Mouse (Mus musculus): ENCODE measurements around the gene Slc22a1.

Gene Slc22a1

DNA sequence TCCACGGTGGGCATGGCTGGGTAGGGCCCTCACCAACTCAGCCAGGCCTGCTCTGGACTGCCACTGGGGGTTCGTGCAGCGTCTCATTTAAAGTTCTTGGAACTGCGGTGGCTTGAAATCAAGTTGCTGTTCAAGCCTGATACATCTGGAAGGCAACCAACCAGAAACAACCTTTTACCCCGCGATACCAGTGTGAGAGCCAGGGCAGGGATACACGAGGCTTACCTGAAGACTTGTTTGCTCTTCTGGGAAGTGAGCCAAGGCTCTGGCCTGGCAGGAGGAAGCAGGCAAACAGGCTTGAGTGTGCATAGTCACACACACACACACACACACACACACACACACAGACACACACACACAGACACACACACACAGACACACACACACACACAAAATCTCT, at the start of gene Slc22a1:
TSS of gene Slc22a1 (minus strand) at position 184 of the 400 bp plus-strand sequence.
- DNase-seq = peak; percentile 71 to 86

DNA sequence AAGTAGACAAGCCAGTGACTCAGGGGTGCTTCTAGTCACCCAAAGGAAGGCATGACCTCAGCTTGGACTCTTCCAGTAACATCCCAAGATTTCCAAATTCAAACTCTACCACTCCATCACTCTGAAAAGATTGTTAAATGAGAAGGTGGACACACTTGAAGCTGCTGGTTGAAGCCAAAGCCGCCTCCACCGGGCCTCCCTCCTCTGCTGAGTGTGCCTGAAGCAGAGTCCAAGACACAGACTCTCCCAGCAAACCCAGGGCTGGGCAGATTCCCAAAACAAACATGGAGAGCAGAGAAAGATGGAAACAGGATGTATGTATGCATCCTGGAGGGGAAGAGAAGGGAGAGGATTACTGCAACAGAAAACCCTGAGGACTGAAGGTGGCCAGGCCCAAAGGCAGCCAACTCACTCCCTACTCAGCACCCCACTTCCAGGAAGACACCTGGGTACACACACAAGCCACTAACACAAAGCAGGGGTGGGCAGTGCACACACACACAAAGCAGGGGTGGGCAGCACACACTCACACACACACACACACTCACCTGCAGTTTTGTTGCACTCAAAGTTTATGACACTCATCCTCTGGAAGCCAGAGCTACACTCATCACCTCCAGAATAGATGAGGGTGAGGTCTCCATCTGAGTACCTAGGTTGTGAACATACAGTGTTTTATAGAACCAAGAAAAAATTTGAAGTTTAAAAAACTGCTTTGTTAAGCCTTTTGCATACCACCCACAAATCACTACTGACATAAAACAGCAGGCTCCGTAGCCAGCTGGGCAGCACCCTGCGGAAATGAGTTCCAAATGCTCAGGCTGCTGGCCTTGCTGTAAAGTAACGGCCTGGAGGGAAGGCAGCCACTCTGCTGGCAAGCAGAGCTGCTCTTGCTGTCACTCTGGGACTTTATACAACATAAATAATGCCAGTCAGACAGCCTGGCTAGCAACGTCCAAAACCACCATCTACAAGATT, 49.4 kb upstream of the Slc22a1 start:
- peak; percentile 35 to 46 for DNase-seq

DNA sequence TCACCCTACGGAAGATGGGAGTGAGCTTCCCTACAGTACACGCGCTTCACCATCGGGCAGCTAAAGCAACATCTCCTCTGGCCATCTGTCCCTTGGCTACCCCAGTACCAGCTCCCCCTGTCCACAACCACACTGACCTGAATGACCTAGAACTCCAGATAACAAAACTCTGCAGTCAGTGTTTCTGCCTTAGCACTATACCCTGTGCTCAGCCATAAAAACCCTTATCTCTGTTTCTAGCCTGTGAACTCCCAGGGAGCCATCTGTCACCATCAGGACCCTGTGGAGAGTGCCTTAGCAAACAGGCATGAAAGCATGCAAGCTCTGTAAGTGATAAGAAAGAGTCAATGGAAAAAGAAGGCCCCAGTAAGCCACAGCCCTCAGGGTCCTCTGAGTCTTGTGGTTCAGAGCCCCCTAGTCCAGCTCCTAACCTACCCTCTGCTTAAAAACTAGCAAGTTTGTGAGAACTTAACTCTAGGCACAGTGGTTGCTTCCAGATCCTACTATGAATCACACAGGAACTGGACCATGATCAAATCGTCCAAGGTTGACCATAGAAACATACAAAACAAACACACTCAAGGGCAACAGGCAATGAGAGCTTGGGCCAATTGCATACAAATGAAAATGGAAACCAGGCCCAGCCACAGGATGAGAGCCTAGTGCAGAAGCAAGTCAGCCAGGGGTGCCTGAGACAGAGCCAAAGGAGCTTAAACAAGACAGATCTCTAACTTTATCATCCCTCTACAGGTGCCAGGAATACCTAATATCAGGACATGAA, 48.5 kb upstream of the Slc22a1 start:
- peak; percentile 46 to 68 for DNase-seq

DNA sequence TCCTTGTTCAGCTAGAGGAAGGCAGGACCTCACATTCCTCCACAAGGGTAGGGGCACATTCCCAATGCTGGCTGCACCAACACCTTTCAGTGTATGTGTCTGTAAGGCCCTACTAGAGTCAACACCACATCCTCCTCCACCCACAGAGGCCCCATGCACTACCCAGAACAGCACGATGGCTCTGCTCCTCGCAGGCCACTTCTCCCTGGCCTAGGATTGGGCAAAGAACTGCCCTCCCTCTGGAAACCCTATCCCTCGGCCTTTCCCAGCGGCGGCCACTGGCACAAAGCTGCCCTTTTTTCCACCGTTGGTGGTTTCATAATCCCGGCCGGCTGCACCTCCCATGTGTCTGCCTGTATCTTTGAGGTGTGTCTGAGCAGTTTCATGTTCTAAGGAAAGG, 47.0 kb upstream of the Slc22a1 start:
- DNase-seq = peak; percentile 61 to 78

DNA sequence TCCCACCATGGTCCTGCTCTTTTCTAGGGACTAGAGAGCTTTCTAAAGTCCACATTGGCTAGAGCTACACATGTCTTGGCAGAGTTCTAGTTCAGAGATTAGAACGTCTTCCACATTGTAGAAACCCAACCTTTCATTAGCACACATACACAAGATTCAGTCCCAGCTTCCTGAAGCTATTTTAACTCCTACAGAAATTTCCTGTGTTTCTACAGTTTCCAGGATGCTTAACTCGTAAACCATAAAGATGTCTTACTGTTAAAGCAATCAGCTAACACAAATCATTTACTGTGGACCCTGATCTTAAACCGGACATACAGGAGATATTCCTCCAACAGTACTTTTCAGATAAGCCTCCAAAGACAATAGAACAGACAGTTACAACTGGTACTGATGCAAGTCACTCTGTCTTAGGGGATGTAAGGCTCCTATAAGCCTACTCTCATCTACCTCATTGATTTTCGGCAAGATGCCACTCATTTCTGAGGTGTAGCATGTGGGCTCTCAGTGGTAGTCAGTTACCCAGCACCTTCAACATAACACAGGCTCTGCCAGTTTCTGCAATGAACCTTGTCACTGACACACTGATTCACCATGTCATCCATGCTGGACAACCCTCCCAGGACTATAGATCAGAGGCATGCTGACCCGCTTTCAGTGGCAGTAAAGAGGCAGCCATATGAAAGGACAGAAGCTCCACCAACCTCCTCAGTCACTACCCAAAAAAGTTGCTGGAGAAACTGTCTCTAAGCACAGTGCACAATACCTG, 45.7 kb upstream of the Slc22a1 start:
- no peak for DNase-seq

DNA sequence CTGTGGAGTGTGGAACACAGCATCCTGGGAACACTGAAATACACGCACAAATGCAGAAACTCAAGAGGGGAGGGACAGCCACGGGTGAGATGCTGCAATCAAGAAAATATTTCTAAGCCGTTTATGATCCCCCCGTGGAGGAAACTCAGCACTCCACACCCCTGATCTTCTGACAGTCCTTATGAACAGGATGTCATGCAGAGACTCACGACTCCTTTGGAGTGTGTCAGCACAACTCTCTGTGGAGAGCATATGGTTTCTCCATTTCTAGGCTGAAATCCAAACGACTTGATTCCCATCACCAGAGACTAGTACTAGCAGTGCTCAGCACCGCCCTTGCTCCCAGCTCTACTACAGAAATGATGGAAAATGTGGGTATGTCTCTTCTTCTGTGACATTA, 42.6 kb upstream of the Slc22a1 start:
- no peak for DNase-seq

DNA sequence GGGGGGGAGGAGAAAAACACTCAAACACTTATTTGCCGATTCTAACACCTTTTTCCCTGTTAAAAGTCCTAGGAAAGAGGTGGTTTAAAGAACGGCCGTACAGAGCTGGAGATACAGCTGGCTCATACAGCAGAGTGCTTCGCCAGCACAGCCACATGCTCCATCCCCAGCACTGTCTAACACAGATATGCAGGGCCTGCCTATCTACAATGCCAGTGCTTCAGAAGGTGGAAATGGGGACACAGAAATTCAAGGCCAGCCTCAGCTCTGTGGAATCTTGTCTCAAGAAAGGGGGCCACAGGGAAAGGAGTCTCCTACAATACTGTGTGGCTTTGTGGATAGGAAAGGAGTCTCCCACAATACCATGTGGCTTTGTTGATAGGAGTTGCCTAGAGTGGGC, 41.8 kb upstream of the Slc22a1 start:
- no peak for DNase-seq

DNA sequence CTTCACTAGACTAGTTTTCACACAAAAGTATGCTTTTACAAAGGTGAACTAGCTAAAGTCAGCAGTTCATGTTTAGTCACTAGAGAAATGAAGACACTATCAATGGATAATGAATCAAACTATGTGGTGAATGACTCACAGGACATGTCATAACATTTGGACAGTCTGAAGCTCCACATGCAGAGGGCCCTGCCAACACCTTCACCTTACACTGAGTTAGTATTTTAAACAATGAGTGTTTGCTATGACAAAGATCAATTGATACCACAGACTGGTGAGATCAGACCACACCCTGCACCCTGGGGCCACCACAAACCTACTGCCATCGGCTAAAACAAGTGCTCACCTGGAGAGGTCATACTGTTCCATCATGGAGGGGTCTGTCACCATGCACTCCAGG, 39.4 kb upstream of the Slc22a1 start:
- no peak for DNase-seq

DNA sequence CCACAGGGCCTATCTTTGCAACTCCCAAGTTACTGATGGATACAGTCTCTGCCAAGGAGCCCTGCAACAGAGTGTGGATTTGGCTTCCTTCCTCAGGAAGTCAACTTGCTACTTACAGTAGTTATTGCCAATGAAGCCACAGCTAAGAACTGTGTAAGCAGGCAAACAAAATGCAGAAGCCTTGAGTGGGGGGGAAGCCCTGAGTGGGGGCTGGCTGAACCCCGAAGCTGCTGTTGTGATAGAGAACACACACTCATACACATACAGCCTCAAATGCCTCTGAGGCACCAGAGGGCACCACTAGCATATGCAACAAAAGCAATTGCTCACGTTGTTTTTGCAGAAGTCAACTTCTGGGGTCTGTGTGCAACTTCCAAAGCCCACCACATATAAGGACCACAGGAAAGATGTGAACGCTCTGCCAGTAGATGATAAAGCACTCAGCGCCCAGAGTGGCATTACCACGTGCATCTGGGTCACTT, 38.5 kb upstream of the Slc22a1 start:
- DNase-seq = no peak

DNA sequence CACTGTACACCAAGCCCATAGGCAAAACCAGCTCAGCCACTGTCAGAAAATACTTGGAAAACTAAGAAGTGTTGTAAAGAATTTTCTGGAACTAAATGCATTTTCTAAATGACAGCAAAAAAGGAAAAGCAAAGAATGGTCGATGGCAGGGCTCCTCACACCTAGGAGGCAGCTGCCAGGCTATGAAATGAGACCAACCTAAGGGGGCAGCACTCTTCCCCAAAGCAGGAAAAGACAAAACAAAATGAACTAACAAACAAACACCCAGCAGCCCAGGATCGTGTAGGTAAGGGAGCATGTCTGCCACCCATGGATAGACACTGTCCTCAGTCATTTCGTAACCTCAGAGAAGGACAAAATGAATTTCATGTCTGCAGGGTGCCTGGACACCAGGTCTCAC, 37.4 kb upstream of the Slc22a1 start:
- DNase-seq = no peak

DNA sequence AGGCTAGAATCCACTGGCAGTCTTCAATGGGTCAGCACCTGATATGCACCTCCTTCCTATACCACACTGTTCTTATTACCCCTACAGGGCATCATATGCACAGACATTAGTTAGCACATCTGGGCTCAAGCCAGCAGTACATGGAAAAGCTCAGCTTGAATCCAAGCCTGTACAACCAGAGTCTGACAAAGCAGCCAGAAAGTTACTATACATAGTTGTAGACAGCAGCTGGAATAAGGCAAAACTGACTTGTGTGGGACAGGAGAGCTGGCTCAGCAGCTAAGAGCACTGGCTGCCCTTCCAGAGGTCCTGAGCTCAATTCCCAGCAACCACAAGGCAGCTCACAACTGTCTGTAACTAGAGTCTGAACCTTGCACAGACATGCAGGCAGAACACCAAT, 36.6 kb upstream of the Slc22a1 start:
- no peak for DNase-seq

DNA sequence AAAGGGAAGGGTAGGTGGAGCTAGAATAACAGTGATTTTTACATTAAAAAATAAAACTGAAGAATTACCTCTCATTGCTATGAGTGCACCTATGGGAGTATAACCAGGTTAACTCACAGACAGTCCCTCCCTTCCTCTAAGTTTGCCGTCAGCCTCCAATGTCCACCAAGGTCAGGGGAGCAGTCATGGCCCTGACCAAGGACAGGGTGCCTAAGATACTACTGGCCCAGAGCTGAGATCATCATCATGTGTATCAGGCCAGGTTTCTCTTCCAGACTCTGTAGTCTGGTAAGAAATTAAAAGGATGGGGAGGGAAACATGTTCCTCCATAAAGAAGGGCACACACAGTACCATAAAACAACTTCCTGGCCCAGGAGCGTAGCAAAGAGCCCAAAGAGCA, 35.3 kb upstream of the Slc22a1 start:
- DNase-seq = no peak

DNA sequence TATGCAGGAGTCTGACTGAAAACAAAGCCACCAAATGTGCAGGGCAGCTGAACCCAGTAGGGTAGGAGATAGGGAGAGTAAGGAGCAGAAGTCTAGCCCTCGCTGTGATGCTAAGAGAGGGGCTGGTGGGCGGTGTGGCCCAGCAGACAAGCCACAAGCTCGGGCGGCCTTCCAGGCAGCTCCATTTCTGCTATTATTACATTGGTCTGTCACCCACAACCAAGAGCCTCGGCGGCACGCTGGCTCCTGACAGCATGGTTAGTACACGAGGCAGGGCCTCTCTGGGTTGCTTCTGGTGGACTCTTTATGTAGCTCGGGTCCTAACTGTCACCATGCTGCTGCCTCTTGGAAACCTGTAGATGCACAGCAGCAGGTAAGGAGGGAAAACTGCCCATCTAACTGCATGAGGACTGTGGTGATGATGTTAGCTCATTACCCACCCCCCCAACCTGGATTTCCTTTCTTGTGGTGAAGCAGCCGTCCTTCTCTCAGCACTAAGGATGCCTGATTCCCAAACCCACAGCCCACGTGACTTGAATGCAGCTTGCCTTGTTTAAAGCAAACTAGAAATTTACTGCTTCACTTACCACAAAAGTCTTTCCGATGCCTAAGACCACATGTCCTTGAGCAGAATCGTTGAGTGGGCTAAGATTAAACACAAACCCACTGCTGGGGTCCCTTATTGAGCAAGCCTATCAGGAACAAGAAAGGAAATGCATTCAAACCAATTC, 34.6 kb upstream of the Slc22a1 start:
- DNase-seq = no peak

DNA sequence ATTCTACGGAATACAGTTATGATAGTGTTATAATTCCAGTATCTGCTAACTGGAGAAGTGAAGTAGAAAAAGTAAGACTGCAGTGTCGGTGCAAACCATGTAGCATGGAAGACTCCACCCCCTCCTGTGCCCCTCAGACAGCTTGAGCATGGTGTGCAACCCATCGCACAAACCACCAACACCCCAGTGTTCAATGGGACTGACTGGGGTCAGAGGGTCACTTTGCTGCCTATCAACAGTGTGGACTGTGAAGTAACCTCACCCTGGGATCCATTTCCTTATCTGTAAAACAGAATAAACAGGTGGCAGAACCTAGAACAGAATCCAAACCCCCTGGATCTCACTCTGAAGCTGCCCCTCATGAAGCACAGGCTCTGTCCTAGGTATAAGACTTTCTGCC, 32.8 kb upstream of the Slc22a1 start:
- no peak for DNase-seq

DNA sequence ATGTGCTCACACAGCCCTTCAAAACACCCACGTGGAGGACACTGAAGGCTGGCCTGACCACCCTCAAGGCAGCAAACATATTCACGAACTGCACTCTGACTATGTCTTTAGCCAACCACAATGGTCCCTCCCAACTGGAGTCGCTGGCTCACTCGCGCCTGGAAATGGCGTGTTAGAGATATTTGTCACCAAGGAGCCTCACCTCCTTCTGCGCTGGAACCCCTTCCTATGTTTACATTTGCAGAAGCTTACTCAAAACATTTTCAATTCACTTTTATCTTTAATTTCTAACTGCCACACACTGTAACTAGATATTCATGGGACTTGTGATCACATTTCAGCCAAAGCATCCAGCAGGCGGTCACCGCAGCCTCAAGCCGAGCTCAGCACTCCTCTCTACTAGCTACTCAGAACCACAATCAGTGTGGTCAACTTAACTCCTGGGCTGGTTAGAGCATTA, 31.0 kb upstream of the Slc22a1 start:
- DNase-seq = no peak

DNA sequence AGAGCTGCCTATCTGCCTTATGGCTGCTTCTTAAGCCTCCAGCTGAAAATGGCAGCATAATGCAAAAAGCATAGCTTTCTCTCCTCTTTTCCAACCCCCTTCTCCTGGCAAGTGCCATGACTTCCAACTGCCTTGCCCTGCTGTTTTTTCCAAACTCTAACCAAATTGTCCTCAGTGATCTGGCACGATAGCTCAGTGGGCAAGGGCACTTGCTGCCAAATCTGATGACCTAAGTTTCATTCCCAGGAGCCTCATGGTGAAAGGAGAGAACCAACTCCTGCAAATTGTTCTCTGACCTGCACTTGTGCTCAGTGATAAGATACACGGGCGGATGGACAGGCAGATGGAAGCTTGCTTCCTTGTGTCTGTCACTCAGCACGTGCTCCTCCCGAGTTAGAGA, 27.3 kb upstream of the Slc22a1 start:
- DNase-seq = no peak

DNA sequence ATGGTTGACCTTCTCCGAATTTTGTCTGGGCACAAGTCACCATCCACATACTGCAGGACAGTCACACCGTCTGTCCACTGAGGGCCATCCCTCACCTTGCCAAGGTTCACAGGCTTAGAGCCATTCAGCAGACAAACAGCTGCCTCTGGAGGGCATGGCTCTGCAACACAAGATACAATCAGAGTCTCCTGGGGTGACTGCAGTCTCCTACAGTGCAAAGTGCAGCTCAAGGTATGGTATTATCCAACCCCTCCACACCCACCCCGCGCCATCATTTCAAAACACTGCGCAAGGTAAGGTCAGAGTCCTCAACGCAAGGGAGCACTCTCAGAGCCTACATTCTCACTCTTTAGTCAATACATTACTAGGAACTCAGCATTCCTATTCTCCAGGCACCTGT, 24.7 kb upstream of the Slc22a1 start:
- DNase-seq = no peak

DNA sequence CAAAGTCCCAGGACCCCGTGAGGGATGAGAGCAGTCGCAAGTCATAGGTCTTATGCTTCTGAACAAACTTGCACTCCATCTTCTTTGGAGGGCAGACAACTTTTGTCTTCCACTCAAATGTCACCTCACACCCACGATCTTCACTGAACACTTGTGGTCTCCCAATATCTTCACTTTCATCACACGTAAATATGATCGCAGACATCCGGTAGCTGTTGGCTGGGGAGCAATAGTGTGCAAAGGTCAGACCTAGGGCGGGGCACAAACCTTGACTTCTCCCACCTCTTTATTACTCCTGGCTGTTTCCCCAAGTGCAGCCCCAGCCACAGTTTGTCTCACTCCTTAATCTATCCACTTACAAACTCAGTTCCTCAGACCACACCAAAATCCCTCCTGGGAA, 16.3 kb upstream of the Slc22a1 start:
- DNase-seq = no peak

DNA sequence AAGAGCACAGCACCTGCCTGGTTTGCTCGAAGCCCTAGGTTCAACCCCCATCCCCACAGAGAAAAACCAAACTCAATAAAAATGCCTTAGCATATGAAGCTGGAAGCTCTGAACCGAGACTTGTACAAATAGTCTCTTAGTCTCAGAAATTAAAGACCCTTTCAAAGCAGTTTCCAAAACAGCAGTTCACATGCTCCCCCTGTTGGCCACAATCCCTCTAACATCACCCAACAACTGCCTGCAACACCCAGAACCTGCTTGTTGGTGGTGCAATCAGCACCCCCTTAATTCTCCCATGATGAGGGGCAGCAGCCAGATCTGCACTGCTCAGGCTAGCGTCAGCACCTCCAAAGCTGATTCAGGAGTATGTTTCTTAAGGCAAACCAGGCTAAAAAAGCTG, 13.9 kb upstream of the Slc22a1 start:
- no peak for DNase-seq

DNA sequence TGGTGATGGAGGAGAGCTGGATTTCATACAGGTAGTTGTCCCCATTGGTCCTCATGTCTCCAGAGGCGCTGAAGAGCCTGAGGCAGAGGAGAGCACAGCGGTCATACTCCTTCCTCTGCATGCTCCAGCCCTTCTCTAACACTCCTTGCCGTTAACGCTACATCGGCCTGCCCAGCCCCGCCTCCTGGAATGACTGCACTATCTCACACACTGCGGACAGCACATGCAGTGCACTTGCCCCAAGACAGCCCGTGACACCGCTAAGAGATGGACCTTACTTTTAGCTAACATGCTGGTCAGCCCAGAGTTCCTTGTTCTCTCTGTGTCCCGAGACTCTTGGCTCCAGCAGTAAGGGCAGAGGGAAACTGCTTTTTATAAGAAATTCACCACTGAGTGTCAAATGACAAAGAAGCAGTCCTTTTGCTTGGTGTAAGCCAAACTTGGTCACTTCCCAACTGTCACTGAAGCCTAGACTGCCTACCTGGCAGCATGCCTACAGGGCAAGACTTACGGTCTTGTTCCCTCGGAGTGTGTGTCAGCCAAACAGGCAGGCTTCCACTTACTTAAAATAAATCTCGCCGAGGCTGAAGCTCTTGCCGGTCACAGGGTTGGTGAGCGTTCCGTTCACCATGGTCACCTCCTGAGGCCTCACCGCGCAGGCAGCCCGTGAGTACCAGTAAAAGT, 12.9 kb upstream of the Slc22a1 start:
- peak; percentile 30 to 48 for DNase-seq

DNA sequence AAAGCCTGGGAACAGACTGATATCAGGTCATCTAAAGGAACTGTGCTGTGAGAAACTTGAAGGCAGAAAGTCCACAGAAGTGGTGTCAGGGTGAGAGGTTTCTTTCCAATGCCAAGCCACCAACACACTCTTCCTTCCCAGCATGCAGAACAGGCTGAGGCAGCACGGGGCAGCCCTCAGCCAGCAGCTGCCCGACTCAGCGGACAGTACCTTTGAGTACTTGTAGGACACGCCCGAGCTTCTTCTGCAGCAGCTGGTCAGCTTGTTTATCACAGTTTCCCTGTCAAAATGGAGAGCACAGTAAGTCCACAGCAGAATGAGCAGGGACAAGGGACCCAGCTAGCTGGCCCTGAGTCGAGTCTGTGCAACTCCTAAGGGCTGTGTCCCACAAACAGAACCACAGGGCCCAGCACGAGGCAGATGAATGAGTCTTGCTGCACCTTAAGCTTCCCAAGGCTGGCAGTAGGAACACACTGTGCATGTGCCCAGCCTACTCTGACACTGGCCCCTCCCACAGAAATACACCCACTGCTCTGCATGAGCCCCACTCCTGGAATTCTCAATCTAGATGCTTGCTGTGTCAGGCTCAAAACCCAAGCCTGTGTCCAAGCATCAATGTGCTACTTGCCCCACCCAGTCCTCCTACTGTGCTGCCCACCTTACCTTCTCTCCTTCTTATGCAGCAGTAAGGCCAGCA, 9.4 kb upstream of the Slc22a1 start:
- DNase-seq = no peak
